Mouse (Mus musculus): ENCODE measurements around the gene Stard10.

DNA sequence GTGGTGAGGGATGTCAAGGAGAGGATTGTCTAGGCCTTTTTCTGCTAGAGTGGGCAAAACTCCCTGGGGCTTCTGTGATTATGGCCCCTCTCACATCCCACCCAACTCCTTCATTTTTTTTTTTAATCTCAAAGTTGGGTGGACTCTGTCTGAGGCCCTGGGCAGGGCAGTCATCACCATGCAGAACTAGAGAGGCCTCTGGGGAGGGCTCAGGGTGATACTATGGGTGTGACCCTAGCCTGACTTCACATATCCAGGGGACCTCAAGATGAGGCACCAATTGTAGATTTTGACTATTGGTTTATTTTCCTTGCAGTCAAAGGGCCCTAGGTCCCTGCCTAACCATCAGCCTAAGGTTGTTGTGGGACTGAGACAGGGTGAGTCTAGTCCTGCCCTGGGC lies 1.2 kb upstream of the Stard10 start:
- TF ChIP-seq CTCF (IDR thresholded peaks at IDR 0.05; ENCODE audit: insufficient read depth, low read depth, low read length): no peak
- no peak for TF ChIP-seq POLR2A (IDR thresholded peaks at IDR 0.05; ENCODE audit: insufficient read depth, low read depth, low read length)

Data from olfactory bulb, adult 2 months (tissue).